Mouse (Mus musculus): ENCODE data around the gene Cyb561d2. TPM values are rescaled to one million over a fixed set of nuclear protein-coding genes. Genes with fewer than 3 reads are reported as not detected.
A peak's percentile ranks its signal among the peaks of the same experiment; 100 is the strongest.
"Not testable (repeated sequence)": the region's sequence is repeated elsewhere in the genome, so short reads cannot be mapped to it uniquely, and the experiment has no call there.

Gene Cyb561d2
- polyA plus RNA-seq, 1 experiment, result 31.3 TPM

DNA sequence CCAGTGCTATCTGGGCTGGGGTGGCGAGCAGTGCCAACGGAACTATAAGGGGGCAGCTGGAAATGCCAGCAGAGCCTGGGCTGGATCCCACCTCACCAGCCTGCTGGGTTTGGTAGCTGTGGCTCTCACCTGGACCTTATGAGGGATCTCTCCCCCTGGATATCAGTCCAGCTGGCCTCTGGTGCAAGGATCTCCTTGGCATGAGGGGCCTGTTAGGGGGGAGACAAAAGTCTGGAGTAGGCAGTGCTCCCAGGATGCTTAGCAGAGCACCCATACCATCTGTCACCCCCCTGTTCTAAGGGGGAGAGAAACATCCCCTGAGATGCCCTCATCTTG lies 30.3 kb upstream of the Cyb561d2 start:
- Histone ChIP-seq H3K4me3 (ENCODE audit: insufficient read depth, low read length) (no peak overlapping the region), H3K27ac (ENCODE audit: insufficient read depth, low read length) (no peak overlapping the region), H3K4me1 (ENCODE audit: control insufficient read depth, insufficient read depth, low read length) (peaks cover 7% of the 10 kb centered on the region)
- TF ChIP-seq CTCF (IDR thresholded peaks at IDR 0.05; ENCODE audit: extremely low read depth, insufficient read depth, low read length) (no peak), POLR2A (IDR thresholded peaks at IDR 0.05; ENCODE audit: extremely low read depth, insufficient read depth, low read length) (no peak)

DNA sequence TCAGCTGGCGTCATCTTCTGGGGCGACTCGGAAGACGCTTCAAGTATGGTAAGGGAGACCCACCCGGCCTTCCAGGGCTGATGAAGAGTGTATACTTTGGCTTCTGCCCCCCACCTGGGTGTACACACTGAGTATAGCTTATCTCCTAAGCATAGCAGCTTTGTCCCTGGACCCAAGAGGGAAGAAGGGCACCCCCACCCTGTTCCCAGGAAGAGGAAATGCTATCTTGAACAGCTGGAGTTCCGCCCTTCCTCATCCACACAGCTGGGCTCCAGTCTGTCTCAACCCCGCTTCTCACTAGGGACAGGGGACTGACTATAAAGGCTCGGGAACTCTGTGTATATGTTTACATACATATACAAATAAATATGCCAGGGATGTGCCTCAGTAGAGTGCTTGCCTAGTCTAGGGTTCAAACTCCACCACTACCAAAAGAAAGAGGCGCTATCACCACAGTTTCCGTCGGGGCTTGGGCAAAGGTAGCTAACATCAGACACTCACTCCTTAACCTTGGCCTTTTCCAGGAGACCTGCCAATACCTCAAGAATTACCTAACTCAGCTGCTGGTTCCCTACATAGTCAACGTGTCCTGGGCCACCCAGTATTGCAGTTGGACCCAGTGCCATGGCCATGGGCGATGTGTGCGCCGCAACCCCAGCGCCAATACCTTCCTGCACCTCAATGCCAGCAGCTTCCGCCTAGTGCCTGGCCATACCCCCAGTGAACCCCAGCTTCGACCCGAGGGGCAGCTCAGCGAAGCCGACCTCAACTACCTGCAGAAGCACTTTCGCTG lies 29.7 kb upstream of the Cyb561d2 start:
- TF ChIP-seq CTCF (IDR thresholded peaks at IDR 0.05; ENCODE audit: extremely low read depth, insufficient read depth, low read length), result no peak
- TF ChIP-seq POLR2A (IDR thresholded peaks at IDR 0.05; ENCODE audit: extremely low read depth, insufficient read depth, low read length), result no peak
- no peak overlapping the region for H3K27ac ChIP-seq (ENCODE audit: insufficient read depth, low read length)
- no peak overlapping the region for H3K4me3 ChIP-seq (ENCODE audit: insufficient read depth, low read length)
- peaks cover 7% of the 10 kb centered on the region for H3K4me1 ChIP-seq (ENCODE audit: control insufficient read depth, insufficient read depth, low read length)

DNA sequence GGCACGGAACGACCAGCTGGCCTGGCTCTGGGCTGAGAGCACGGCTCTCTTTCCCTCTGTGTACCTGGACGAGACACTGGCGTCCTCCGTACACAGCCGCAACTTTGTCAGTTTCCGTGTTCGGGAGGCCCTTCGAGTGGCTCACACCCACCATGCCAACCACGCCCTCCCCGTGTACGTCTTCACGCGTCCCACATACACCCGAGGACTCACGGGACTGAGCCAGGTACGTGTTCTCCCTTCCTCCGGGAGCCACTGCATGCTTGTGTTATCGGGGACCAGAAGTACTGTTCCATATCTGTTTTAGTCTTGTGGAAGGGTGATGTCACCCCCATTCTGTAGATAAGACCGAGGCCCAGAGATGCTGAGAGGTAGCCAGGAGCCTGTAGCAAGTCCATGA lies 28.9 kb upstream of the Cyb561d2 start:
- Histone ChIP-seq H3K4me1 (ENCODE audit: control insufficient read depth, insufficient read depth, low read length) (peaks cover 7% of the 10 kb centered on the region), H3K27ac (ENCODE audit: insufficient read depth, low read length) (no peak overlapping the region), H3K4me3 (ENCODE audit: insufficient read depth, low read length) (no peak overlapping the region)
- TF ChIP-seq POLR2A (IDR thresholded peaks at IDR 0.05; ENCODE audit: extremely low read depth, insufficient read depth, low read length) (no peak), CTCF (IDR thresholded peaks at IDR 0.05; ENCODE audit: extremely low read depth, insufficient read depth, low read length) (no peak)

DNA sequence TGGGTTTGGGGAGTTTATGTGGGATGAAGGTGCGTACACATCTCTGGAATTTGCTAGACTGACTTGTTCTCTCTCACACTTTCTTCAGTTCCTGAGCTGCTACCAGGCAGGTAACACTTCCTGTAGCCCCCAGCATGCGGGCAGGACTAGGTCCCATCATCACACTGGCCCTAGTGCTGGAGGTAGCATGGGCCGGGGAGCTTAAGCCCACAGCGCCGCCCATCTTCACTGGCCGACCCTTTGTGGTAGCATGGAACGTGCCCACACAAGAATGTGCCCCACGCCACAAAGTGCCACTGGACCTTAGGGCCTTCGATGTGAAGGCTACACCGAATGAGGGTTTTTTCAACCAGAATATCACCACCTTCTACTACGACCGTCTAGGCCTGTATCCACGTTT lies 28.0 kb upstream of the Cyb561d2 start:
- TF ChIP-seq CTCF (IDR thresholded peaks at IDR 0.05; ENCODE audit: extremely low read depth, insufficient read depth, low read length) (no peak), POLR2A (IDR thresholded peaks at IDR 0.05; ENCODE audit: extremely low read depth, insufficient read depth, low read length) (no peak)
- H3K4me1 ChIP-seq (ENCODE audit: control insufficient read depth, insufficient read depth, low read length), result peaks cover 7% of the 10 kb centered on the region
- H3K4me3 ChIP-seq (ENCODE audit: insufficient read depth, low read length), result peak overlapping the region; percentile 89
- no peak overlapping the region for H3K27ac ChIP-seq (ENCODE audit: insufficient read depth, low read length)

DNA sequence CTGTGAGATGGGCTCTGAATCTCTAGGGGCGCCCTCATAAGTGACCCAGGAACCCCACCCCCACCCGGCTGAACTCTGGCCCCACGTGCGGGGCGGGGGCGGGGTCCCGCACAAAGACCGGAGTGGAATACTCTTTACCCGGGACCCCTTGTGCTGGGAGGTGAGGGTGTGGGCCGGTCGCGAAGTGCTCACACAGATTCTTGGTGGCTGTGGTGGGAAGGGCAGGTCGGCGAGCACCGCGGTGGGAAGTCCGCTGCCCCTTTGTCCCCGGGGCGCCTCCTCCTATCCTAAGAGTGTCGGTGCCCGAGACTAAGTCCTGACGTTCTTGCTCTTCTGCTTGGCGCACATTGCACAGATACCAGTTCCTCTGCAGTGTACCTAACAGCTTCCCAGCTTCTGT lies 27.3 kb upstream of the Cyb561d2 start:
- TF ChIP-seq POLR2A (IDR thresholded peaks at IDR 0.05; ENCODE audit: extremely low read depth, insufficient read depth, low read length) (no peak), CTCF (IDR thresholded peaks at IDR 0.05; ENCODE audit: extremely low read depth, insufficient read depth, low read length) (no peak)
- peaks cover 7% of the 10 kb centered on the region for H3K4me1 ChIP-seq (ENCODE audit: control insufficient read depth, insufficient read depth, low read length)
- H3K4me3 ChIP-seq (ENCODE audit: insufficient read depth, low read length), result peak overlapping the region; percentile 89
- peak overlapping the region; percentile 81; the same call in 1 of the 2 replicates for H3K27ac ChIP-seq (ENCODE audit: insufficient read depth, low read length)

DNA sequence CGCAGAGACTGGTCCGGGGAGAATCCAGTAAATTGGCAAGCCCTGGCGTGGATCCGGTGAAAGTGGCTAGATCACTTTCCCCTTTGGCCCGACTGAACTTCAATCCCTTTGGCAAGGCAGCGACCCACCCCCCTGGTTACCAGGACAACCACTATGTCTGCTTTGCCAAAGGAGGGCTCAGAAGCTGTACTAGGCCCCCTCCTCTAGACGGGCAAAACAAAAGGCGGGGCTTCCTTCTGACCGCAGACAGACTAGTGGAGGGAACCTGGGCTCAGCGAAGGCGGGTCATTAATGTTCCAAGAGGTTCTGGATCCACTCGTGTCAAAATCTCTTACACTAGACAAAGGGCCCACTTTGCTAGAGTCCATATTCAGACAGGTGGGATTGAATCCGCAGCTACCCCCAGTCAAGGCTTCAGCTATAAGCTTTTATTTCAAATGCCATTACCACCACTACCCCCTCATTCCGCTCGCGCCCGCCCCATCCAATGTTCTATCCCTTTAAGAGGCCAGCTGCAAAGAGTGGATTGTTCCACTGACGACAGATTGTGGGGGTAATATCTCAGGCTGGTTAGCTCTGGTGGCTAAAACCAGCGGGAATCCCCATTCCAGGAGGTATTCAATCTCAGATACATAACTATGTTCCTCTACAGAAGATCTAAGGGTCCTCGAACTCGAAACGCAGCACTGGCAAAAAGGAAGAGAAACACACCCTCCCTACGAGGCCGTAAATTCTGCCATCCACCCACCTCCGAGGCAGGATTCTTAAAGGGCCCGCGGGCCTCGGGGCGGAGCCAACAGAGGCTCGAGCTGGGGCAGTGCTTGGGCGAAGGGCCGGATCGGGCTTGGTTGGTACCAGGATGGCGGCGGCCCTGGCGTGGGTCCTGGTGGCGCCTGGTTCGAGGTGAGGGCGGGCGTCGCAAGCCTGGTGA lies 26.6 kb upstream of the Cyb561d2 start:
- Histone ChIP-seq H3K27ac (ENCODE audit: insufficient read depth, low read length) (peak overlapping the region; percentile 81), H3K4me3 (ENCODE audit: insufficient read depth, low read length) (peak overlapping the region; percentile 89), H3K4me1 (ENCODE audit: control insufficient read depth, insufficient read depth, low read length) (peaks cover 11% of the 10 kb centered on the region)
- peak; percentile 31; the same call in 1 of the 2 replicates for TF ChIP-seq POLR2A (IDR thresholded peaks at IDR 0.05; ENCODE audit: extremely low read depth, insufficient read depth, low read length)
- no peak for TF ChIP-seq CTCF (IDR thresholded peaks at IDR 0.05; ENCODE audit: extremely low read depth, insufficient read depth, low read length)

DNA sequence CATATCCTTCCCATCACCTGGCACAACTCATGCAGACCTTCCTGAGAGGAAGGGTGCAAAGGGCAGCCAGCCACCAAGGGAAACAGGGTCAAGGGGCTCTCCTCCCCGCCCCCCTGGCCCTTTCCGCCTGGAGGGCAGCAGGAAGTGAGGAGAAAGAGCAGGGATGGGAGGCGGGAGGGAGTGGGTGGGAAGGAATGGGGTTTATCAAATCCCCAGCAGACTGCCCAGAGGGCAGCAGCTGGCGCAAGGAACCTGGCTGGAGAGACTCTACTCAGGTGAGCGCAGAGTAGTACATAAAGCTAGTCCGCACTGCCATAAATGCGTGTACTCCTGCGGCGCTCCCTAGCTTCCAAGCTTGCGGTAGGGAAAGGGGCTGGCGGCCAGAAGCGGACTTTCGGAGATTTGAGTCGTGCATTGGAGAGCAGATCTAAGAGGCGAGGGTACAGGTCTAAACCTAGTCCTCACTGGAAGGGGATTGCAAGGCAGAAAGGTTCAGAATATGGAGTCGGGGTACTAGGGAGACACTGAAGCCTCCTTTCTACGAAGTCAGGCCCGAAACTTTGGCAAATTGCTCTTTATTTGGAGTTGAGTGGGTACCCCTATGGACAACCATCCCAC lies 25.8 kb upstream of the Cyb561d2 start, which contains the start of gene Hyal2:
Gene Hyal2, plus strand, starts transcription at position 244 of the 618 bp plus-strand sequence.
- Histone ChIP-seq H3K4me3 (ENCODE audit: insufficient read depth, low read length) (peak within 1 kb of the TSS; percentile 89), H3K27ac (ENCODE audit: insufficient read depth, low read length) (peak within 1 kb of the TSS; percentile 81), H3K4me1 (ENCODE audit: control insufficient read depth, insufficient read depth, low read length) (peaks cover 11% of the 10 kb centered on the region)
- TF ChIP-seq CTCF (IDR thresholded peaks at IDR 0.05; ENCODE audit: extremely low read depth, insufficient read depth, low read length) (no peak), POLR2A (IDR thresholded peaks at IDR 0.05; ENCODE audit: extremely low read depth, insufficient read depth, low read length) (no peak)

DNA sequence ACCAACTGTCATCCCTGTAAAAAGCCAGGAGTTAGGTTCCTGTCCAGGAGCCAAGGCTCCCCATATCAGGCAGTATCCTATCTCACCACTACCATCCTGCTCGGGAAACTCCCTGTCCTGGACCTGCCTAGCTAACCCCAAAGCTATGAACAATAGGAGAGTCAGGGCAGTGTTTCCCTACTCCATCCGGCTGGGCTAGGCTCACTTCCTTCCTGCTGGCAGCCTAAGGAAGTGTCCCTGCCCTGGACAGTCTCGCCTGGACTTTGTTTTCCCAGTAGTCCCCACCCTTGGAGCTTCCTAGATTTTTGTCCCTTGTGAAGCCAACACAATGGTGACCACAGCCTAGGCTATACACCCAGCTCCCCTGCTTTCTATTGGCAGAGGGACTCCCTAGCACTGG lies 24.9 kb upstream of the Cyb561d2 start:
- Histone ChIP-seq H3K27ac (ENCODE audit: insufficient read depth, low read length) (no peak overlapping the region), H3K4me1 (ENCODE audit: control insufficient read depth, insufficient read depth, low read length) (peaks cover 11% of the 10 kb centered on the region), H3K4me3 (ENCODE audit: insufficient read depth, low read length) (no peak overlapping the region)
- TF ChIP-seq POLR2A (IDR thresholded peaks at IDR 0.05; ENCODE audit: extremely low read depth, insufficient read depth, low read length), result 0 out of 2 replicates have a peak, but pooled peaks have one; percentile 24
- TF ChIP-seq CTCF (IDR thresholded peaks at IDR 0.05; ENCODE audit: extremely low read depth, insufficient read depth, low read length), result no peak

DNA sequence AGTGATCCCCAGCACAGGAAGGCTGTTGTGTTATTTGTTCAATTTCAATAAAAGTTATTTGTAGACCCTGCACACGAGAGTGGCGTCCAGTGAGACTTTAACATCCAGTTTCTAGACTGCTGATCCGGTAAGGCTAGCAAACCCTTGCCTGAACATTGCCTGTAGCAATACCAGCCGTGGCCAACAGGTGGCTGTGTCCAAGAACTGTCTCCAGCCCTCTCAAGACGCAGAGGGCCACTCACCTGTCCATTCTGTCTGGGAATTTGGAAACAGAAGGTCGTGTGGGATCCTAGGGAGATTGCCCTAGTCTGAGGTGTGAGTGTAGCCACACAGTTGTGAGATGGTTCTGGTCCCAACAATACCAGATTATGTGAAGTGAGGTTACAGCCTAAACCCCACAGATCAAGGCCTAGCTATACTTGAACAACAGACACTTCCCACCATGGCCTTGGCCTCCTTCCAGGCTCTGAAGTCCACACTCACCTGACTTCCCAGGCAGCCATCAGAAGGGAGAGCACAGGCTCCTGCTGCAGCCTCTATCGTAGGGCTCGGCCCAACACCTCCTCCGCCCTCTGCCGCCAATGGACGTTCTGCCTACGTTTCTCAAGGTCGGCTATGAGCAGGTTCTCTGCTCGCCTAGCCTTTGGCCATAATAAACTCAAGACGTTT lies 24.2 kb upstream of the Cyb561d2 start:
- no peak for TF ChIP-seq POLR2A (IDR thresholded peaks at IDR 0.05; ENCODE audit: extremely low read depth, insufficient read depth, low read length)
- TF ChIP-seq CTCF (IDR thresholded peaks at IDR 0.05; ENCODE audit: extremely low read depth, insufficient read depth, low read length), result peak; percentile 80
- Histone ChIP-seq H3K4me1 (ENCODE audit: control insufficient read depth, insufficient read depth, low read length) (peaks cover 11% of the 10 kb centered on the region), H3K4me3 (ENCODE audit: insufficient read depth, low read length) (no peak overlapping the region), H3K27ac (ENCODE audit: insufficient read depth, low read length) (peak overlapping the region; percentile 51)

DNA sequence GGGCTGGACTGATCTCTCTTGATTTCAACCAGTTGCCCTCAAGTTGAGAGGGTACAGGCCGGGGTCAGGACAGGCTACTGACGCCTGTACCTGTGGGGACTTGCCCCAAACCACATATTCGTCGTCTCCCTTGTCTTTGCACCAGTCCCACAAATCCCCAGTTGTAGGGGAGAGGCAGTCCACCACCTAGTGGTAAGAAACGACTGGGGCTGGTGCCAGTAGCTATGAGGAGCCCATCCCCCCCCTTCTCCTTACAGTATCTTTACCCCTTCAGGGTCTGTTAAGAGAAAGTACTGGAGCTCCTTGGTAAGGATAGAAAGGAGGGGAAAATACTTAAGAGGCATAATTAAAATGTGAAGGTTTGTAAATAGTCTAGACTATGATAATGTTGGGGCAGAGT lies 23.6 kb upstream of the Cyb561d2 start:
- H3K27ac ChIP-seq (ENCODE audit: insufficient read depth, low read length); H3K4me3 ChIP-seq (ENCODE audit: insufficient read depth, low read length): not testable (repeated sequence)
- peaks cover 11% of the 10 kb centered on the region for H3K4me1 ChIP-seq (ENCODE audit: control insufficient read depth, insufficient read depth, low read length)

All from cortical plate, adult 2 months (tissue).